Mouse (Mus musculus) fat pad, adult 2 months (tissue): ENCODE measurements around the gene Dnajc16.
"Not testable (repeated sequence)": the region's sequence is repeated elsewhere in the genome, so short reads cannot be mapped to it uniquely, and the experiment has no call there.

Experiments used
- DNase-seq: peaks from one replicate; pipeline ENCODE4 v3.0.0-alpha.2; 2011; ENCODE audit warnings: low read depth, low spot score; ENCODE audit errors: extremely low read depth

The Dnajc16 gene

GRCm38 (mm10) chr4:141796954-141797353, 6.2 kb upstream of the Dnajc16 start:
- no peak for DNase-seq

- no peak for DNase-seq
Observed at GRCm38 (mm10) chr4:141796356-141796755, 5.6 kb upstream of the Dnajc16 start.

GRCm38 (mm10) chr4:141794152-141794535, 3.4 kb upstream of the Dnajc16 start:
- DNase-seq, result no peak

- no peak for DNase-seq
Observed at GRCm38 (mm10) chr4:141793282-141794151, 2.8 kb upstream of the Dnajc16 start, which contains the start of gene Casp9. Gene Casp9, plus strand, starts transcription at chr4:141793612.

- DNase-seq, result no peak
Observed at GRCm38 (mm10) chr4:141792554-141793281, 2.0 kb upstream of the Dnajc16 start.

DNA sequence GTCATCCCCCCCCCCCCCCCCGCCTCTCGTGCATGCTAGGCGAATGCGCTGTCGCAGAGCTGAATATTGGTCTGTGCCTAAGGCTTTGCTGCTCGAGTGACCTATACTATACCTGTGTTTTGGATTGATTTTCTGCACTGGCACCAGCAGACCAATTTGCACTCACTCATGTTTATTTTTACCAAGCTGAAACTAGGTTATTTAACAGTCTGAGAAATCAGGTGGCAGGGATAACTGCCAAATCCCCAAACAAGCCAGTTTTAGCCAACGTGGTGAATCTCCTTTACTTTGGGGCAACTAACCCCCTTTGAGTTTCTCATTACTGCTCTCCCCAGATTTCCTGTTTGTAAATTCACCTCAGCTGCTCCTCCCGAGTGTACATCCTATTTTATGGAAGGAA, 1.2 kb upstream of the Dnajc16 start:
- DNase-seq, result no peak

- DNase-seq, result no peak
Observed at GRCm38 (mm10) chr4:141791486-141791885, 755 bp upstream of the Dnajc16 start.

DNA sequence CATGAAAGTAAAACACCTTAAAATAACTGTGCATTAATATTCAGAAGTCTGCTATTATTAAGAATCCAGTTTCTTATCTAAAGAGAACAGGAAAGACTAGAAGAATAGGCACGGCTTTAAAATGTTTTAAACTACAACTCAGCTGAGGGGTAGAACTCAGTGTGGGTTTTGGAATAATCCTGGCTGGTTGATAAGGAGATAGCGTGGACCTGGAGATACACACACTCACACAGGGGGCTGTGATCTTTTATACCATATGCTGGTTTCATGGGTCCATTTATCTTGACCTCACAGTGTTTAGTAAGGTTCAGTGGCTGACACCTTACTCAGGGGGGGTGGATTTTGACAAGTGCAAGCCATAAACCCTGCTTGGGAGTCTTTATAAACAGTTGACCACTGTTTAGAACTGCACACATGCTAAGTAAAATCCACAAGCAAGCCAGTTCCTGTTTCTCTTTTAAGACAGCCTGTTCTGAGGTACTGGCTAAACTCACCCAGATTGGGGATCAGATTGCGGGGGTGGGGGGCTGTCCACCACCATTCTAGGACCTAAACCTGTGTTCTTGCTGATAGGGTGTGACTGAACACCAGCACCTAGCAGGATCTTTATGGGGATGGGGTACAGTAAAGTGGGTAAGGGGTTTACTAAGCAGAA, 1.0 kb downstream of the Dnajc16 start:
- DNase-seq, result no peak

- no peak for DNase-seq
Observed at GRCm38 (mm10) chr4:141787462-141787861, 3.3 kb downstream of the Dnajc16 start.

GRCm38 (mm10) chr4:141787046-141787445, 3.7 kb downstream of the Dnajc16 start:
- no peak for DNase-seq

GRCm38 (mm10) chr4:141786141-141786540, 4.6 kb downstream of the Dnajc16 start:
- no peak for DNase-seq

DNA sequence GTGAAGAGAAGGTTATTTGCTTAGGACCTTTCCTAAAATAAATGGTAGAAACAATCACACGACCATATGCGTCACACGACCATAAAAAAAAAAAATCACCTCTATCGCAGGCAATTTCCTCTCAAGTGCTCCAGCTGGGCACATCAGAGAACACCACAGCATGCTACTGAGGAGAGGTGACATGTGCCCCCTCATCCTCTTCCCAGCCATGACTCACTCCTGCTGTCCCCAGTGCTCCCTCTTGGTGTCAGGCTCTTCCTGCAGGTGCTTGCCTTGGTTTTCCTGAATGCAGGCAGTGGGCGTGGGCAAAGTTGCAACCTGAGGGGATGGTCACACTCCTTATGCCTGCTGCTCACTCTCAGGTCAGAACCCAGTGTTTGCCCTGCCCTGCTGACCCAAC, 5.9 kb downstream of the Dnajc16 start:
- no peak for DNase-seq

- DNase-seq, result no peak
Observed at GRCm38 (mm10) chr4:141781201-141781985, 9.3 kb downstream of the Dnajc16 start.

GRCm38 (mm10) chr4:141779828-141780227, 10.9 kb downstream of the Dnajc16 start:
- DNase-seq, result no peak

GRCm38 (mm10) chr4:141773019-141773418, 17.7 kb downstream of the Dnajc16 start:
- DNase-seq, result not testable (repeated sequence)

- DNase-seq, result no peak
Observed at GRCm38 (mm10) chr4:141771823-141772222, 18.9 kb downstream of the Dnajc16 start.

- DNase-seq, result no peak
Observed at GRCm38 (mm10) chr4:141769501-141770160, 21.1 kb downstream of the Dnajc16 start.

GRCm38 (mm10) chr4:141767353-141768036, 23.2 kb downstream of the Dnajc16 start:
- DNase-seq, result peak; percentile 43

DNA sequence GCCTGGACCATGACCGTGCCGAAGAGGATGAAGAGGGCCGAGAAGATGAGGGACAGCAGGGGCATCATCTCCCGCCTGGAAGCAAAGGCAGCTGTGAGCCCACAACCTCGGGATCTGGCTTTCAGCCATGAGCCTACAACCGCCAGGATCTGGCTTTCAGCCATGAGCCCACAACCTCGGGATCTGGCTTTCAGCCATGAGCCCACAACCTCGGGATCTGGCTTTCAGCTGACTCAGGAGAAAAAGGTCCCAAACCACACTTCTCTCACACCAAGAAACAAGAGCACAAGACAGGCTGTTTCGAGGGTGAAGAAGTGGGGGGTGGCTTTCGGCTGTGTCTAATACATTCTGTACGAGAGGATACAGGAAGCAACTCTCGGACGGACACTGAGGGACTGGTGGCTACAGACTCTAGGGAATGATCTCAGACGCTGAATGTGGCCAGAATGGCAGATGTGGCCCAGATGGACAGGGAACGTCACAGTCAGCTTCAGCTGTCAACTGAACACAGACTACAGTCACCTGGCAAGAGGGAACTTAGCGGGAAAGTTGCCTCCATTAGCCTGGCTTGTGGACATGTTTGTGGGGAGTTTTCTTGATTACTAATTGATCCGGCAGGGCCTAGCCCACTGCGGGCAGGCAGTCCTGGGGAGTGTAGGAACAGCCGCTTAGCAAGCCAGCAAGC, 23.9 kb downstream of the Dnajc16 start:
- no peak for DNase-seq
